Mouse (Mus musculus): ENCODE measurements at regions not wholly inside any gene's neighbourhood (a gene's known extent, or its start where the extent isn't known, plus 50 kb on each side); places are given as distances from the start of the nearest gene placed in this dataset.
"Not testable (repeated sequence)": the region's sequence is repeated elsewhere in the genome, so short reads cannot be mapped to it uniquely, and the experiment has no call there.

DNA sequence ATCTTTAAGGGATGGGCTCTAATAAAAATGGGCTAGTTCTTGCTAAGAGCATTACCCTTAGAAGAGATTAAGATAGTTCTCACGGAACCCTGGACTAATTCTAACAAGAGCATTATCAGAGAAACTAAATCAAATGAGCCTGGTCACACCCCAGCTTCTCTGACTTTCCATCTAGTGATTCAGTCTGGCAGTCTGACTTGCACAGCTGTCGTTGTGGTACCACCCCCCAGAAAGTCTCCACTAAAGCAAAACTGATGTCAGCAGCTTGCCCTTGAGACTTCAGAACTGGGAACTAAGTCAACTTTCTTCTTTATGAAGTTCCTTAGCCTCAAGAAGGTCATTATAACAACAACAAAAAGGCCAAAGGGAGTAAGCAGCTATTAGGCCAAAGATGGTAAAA, 126.5 kb upstream of the Max start:
- no peak for DNase-seq

DNA sequence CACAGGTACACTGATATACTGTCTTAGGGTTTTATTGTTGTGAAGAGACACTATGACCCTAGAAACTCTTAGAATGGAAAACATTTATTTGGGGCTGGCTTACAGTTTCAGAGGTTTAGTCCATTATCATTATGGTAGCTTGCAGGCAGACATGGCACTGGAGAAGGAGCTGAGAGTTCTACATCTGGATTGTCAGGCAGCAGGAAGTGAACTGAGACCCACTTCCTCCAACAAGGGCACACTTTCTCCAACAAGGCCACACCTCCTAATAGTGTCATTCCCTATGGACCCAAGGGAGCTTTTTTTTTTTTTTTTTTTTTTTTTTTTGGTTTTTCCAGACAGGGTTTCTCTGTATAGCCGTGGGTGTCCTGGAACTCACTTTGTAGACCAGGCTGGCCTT, 124.9 kb upstream of the Max start:
- not testable (repeated sequence) for DNase-seq

DNA sequence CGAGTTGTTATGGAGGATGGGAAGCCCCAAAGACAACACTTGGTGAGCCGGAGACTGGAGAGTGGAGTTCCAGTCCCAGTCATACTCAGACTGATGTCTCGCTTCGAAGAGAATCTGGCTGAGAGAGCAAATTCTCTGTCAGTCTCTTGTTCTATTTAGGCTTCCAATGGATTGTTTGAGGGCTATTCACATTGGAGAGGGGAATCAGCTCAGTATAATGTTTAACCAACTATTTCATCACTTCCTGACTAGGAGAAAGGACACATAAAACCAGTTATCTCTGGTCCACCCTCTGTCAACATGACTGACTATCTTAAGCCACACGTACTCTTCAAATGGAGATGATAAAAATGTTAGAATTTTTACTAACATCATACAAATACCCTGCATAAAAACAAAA, 123.9 kb upstream of the Max start:
- no peak for DNase-seq

DNA sequence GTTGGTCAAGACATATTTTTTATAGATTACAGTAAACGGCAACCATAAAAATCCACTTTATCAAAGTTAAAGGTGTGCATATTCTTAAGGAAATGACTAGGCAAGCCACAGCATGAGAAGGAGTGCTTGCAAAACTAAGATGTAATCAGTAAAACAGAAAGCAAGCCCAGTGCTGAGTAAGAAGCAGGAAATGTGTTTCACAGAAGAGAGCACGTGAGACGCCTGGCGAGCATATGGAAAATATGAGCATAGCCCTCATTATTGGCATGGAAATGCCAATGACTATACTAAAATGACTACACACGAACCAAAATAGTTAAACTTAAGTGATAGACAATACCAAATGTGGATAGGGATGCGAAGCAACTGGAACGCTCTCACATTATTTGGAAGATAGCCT, 123.2 kb upstream of the Max start:
- no peak for DNase-seq

DNA sequence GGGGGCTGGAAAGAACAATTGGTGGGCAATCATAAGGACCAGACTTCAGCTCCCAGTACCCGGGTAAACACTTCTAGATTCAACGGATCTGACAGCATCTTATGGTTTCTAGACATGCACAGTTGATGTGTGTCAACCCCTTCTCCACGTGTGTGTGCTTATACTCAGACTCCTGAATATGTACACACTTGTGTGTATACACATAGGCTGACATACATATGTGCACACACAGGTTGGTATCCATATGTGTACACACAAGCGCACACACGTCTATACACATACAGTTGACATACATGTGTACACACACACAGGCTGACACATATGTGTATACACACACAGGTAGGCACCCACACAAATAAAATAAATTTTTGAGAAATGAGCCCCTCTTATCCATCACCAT, 122.7 kb upstream of the Max start:
- DNase-seq = no peak

DNA sequence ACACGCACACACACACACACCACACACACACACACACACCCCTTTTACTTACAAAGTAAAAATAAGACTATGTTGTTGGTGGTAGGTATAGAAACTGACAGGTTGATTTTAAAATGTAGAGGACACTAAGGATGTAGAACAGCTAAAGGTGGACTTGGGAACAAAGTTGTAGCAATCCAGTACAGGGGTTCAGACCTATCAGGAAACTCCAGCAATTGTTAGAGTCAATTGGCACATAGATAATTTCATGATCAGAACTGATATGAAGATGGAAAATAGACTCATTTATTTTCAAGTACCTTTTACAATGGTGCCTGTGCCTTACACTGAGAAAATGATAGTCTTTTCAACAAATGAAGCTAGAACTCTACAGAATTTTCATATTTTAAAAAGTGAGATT, 122.3 kb upstream of the Max start:
- DNase-seq = no peak

DNA sequence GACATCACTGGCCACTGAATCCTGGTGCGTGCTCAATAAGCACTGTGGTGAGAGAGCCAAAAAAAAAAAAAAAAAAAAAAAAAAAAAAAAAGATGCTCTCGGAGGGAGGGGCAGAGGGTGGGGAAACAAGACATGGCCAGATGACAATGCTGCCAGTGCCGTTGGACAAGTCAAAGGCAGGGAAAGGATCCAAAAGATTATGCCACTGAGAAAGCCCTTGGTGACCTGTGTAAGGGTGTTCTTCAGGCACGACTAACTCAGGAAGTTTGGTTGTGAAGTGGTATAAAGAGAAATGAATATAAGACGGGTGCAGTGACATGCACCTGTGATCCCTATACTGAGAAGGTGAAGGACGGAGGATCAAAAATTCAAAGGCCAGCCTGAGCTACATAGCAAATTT, 121.8 kb upstream of the Max start:
- DNase-seq = no peak

DNA sequence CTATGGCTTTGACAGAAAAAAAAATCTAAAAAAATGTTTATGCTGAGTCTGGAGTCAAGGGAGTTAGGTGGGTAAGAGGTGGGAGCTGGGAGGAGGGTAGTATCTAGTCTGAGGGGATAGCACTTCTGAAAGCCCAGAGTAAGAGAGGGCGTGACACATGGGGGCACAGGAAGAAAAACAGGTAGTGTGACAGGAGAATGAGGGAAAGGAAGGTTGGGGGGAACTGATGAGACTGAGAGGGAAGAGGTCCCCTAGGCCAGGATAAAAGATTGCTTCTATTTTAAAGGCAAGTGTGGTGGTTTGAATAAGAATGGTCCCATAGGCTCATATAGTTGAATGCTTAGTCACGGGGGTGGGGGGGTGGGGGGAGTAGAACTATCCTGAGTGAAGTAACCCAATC, 119.8 kb upstream of the Max start:
- no peak for DNase-seq

DNA sequence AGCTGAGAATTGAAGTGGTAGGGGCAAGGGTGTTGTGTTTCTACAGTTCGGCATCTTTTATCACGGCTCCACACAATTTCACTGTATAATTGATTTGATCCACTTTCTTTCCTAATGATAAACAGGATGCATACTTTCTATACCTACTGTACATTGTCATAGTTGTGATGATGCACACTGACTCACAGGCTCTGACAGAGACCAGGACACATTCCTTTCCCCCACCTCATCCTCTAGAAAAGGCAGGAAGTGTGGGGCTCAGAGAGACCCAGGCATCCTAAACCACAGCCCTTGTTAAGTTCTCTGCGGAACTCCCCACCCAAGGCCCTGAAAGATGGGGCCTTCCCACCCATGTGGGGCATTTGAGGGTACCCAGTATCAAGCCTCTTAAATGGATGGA, 117.5 kb upstream of the Max start:
- DNase-seq = no peak

DNA sequence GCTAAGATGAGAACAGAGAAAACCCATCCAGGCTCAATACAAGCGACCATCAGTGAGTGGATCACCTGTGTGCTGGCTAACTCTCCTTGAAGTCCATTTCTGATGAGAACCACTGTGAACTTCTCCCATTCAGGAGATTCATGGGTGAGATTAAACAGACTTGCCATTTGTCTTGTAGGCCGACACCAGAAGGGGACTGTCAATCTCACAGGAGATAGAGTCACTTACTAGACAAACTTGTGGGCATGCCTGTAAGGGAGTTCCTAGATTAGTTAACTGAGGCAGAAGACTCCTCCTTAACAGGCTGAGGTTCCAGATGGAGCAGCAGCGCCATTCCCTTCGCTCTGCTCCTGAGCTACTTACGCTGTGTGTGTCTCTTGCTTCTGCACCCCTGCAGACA, 114.7 kb upstream of the Max start:
- no peak for DNase-seq

DNA sequence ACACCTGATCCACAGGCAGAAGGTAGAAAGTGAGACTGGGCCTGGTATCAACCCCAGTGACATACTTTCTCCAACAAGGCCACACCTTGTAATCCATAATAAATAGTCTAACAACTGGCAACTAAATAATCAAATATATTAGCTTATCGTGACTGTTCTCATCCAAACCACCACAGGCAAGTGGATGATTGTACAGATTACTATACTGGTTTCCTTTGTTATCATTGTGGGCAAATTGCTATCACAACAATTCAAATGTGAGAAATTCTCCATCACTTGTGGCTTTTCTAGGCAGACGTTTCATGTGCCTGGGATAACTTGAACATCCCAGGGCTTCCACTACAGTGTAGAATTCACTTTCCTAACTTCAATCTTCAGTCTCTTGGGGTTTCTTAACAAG, 112.6 kb upstream of the Max start:
- no peak for DNase-seq

DNA sequence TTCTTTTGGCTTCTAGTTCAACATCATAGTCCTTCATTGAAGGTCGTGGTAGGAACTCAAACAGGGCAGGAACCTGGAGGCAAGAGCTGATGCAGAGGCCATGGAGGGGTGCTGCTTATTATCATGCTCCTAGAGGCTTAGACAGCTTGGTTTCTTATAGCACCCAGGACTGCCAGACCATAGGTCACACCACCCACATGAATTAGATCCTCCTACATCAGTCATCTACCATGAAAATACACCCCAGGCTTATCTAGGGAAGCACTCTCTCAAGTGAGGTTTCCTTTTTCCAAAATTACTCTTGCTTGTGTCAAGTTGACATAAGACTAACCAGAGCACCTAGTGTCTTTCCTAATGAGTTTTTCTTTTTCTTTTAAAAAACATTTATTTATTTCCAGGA, 109.7 kb upstream of the Max start:
- no peak for DNase-seq

DNA sequence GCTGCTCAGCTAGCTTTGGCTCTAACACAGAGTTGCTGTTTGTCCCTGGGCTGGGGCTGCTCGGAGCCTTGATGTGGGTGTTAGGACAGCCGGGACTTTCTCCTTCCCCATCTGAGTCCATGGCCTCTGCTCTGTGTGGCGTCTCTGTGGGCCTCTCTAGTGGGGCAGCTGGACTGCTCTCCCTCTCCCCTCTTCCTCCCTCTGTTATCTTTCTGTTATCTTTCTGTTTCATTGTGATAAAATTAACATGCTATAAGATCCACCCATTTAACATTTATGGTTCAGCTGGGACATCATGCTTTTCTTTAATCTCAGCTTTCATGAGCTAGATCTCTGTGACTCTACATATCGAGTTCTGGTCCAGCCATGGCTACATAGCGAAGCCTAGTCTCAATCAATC, 105.9 kb upstream of the Max start:
- no peak for DNase-seq

DNA sequence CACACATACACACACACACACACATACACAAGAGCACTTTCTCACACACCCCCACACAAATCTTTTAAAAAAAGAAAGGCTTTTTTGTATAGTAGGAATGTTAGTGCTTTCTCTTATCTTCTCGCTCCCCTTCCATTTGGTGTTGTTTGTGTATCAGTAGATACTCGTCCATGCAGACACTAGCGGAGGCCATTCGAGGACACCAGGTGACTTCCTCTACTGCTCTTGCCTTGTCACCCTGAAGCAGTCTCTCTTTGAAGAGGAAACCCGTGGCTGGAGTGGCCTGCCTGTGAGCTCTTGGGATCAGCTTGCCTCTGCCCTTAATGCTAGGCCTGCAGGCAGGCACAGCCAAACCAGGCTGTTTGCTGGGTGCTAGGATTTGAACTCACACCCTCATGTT, 105.1 kb upstream of the Max start:
- DNase-seq = no peak

DNA sequence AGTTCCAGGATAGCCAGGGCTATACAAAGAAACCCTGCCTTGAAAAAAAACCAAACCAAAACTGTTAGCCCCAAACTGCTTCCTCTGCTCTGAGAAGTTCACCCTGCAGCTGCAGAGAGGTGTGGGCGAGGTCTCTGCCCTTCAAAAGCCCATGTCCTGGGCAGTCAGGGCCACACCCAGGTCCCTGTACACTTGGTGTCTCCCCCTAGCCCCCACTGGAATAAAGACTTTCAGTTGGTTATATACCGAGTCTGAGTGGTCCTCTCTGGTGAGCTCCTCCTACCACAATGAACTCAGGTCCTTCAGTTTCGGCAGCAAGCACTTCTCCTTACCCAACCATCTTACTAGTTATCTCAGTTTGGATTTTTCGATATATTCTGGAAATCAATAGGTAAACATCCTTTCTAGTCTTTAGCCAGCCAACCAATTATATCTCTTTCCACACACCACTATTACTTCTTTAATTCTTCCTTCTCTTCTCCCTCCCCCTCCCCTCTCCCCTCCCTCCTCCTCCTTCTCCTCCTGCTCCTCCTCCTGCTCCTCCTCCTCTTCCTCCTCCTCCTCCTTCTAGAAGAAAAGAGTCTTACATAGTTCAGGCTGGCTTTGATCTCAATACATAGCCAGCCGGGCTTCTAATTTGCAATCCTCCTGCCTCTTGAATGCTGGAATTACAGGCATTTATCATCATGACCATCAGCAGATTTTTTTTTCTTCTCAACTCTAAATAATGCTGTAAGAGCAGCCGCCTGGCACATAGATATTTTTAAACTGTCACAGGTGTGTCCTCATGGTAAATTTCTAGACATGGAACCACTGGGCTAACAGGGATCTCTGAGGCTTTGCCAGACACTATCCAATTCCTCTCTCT, 103.9 kb upstream of the Max start:
- DNase-seq = no peak

DNA sequence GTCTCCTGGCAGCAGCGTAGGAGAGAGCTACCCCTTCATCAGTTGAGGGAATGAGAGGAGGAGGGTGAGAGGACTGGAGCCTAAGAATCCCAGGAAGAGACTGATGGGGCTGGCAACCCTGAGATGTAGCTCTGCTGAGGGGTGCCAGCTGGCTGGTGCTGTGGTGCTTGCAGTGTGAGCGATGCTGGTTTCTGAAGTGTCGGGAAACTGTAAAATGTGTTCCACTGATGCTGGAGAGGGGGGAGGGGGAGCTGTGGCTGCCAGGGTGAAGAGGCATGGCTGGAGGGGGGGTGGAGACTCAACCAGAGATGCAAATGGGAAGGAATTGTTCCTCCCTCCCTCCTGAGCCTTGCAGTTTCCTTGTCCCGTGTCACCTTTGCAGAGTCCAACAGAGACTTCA, 102.0 kb upstream of the Max start:
- no peak for DNase-seq

DNA sequence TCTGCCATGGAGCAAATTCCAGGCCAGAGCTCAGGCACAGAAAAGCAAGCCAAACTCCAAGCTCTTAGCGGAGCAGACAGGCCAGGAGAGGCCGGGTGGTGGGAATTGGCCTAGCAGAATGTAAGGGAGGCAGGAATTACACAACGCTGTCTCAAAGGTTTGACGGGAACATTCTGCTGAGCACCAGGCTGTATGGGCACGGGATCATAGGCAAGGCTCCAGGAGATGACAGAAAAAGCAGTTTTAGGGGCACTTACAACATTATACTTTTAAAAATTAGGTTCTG, 99.5 kb upstream of the Max start:
- DNase-seq = no peak

DNA sequence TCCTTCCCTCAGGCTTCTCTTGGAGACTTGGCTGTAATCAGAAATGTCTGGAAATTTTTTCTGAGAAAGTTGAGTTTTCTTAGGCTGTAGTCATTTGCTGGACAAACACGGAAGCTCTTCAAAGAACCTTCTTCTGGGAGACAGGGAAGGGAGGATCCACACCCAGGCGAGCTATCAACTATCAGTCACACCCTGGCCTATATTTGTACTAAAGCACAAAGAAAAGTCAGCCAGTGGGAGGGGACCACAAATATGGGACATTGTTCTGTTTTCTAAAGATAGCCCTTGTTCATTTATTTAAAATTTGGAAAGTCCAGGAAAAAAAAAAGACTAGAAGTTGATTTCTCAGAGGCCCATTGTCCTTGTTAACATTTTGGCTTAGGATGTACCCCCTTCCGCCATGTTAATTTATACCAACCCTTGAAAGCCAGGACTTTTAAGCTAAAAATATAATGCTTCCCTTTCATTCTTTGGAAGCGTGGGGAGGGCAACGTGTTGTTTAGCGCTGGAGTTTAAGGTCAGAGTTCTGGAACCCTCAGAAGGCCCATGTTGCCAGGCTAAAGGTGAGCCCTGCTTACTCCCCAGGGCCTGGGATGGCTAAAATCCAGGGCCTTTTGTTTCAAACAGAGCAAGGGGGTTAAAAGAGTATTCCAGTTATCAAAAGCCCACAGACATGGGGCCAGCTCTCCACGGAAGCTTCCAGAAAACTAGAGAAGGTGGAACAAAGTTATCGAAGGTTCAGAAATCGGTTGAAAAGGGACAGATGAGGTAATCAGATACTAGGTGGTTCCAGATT, 99.0 kb upstream of the Max start:
- DNase-seq = no peak

DNA sequence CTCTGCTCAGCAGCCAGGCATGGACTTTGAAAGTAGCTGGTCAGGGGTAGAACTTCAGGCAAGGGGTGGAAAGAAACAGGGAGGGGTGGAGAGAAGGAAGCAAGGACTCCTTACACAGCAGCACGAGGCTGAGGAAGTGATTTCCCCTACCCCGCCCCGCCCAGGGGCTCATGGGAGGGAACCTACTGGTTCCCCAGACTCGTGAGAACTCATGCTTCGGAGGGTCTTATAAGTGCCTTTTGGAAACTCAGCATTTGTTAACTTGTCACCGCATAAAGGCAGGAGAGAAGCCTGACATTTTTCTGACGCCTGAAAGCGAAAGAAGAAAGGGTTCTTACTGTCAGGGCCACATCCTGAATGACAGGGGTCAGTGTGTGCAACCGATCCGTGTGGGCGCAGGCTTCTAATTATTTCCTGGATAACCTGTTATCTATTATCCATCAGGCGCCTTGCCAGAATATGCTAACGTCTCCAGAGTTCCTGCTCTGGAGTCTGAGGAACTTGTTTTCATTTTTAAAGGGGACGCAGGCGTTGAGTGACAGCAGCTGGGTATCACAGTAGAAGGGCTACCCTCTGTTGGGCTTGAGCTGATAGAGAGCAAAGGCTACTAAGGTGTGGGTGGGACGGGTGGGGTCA, 98.2 kb upstream of the Max start:
- no peak for DNase-seq

DNA sequence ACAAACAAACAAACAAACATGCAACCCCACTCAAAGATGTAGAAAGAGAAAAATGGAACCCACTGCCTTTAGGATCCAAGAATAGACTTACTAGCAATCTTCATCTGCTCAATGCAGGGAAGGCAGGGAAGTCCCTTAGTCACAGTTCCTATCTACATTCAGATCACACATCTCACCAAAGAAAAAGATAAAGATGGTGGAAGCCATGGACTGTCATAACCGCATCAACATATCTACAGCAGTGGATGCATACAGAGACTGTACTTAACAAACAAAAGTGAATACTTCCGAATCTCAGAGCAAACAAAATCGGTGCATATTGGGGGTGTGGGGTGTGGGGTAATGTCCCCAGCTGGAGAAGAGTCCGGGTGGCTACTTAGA, 97.7 kb upstream of the Max start:
- DNase-seq = no peak

DNA sequence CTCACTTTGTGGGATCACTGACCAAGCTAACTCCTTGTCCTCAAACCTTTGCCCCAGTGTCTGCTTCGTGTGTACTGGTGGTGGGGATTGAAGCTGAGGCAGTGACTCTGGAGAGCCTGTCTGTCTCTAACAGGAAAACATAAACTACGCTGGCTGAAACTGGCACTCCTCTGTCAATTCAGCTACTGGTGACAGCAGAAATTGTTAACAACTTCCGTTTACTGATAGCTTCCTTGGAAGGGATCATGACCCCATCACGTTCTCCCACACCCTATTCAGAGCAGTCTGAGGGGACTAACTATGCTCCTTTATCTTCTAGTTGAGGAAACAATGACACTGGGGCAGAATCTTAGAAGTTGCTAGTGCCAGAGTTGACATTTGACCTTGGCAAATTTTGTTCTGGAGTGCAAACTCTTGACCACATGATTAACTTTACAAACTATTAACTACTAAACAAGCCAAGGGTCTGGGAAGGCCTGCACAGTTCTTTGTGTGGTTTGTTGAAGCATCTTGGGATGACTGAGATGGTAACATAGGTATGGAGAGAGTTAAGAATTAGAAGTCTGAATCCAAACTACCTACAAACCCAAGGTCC, 96.7 kb upstream of the Max start:
- no peak for DNase-seq

DNA sequence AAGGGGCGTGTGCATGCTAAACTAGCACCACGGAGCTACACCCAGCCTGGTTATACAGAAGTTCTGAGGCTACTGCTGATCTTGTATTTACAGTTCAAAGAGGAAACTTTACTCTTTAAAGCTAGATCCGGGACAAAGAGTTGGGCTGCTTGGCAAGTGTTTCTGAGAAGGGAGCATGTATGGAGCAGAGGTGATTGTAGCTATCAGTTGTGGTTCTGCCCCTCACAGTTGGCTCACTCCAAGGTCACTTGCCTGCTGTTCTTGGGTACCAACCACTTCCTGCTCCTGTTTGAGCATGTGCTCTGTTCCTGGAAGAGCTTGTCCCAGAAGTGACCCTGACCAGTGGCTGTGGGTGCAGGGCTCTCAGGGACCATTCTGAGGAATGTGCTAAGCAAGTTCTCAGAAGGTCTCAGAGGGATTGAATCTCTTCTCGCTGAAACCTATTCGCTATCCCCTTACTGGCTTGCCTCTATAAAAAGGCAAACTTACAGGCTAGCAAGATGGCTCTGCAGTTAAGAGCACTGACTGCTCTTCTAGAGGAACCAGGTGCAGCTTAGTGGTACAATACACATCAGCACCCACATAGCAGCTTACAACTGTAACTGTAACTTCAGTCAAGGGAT, 94.9 kb upstream of the Max start:
- no peak for DNase-seq

DNA sequence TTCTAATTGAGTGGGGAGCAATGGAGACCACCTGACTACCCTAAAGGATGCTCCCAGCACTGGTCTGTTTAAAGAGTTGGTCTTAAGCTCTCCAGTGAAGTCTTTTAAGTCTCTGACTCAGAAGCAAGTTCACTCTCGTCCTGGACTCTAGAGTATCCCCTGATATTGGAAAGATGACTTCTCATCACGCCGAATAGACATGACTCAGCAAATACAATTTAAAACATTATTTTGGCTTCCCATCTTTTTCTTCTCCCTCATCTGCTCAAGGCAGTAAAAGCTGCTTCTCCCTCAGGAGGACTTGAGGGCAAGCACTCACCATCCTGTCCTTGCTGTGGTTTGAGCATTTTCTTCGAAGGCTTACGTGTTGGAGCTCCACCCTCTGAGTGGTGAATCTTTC, 92.7 kb upstream of the Max start:
- DNase-seq = no peak

Data from layer of hippocampus, postnatal 36 days (tissue).